Mouse (Mus musculus): ENCODE results near the gene Vmn1r196.

DNA sequence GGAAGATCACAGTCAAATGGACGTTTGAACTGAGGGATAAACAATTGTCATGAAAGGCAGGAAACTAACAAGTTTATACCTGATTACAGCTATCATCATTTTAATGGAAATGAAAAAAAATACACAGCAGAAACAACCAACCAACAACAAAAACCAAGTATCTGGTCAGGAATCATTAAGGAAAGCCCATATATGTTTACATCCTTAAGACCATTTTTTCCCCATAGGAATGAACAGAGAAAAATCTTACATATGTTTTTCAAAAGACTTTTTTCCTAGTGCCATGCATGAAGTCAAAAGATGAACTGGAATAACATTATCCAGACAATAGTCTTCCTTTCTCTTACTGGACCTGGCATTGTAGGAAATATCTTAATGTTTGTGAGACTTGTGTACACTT, 45.8 kb upstream of the Vmn1r196 start, which contains the start of gene Vmn1r194:
- TF ChIP-seq CTCF (IDR thresholded peaks at IDR 0.05; ENCODE audit: borderline replicate concordance, insufficient read depth, low read depth, low read length) (no peak), POLR2A (IDR thresholded peaks at IDR 0.05; ENCODE audit: borderline replicate concordance, insufficient read depth, low read length) (no peak)

All from cerebellum, adult 2 months (tissue).